Mouse (Mus musculus) stomach, postnatal 0 days (tissue): Measurements from ENCODE around the gene Smc2.

Source experiments
- CTCF ChIP-seq: IDR thresholded peaks from 2 replicates; pipeline ENCODE4 v1.5.1; 2016; ENCODE audit warnings: antibody characterized with exemption, low read depth, mild to moderate bottlenecking, moderate library complexity
- EP300 ChIP-seq: optimal IDR thresholded peaks from 2 replicates; pipeline ENCODE3; 2016; ENCODE audit warnings: antibody characterized with exemption

DNA sequence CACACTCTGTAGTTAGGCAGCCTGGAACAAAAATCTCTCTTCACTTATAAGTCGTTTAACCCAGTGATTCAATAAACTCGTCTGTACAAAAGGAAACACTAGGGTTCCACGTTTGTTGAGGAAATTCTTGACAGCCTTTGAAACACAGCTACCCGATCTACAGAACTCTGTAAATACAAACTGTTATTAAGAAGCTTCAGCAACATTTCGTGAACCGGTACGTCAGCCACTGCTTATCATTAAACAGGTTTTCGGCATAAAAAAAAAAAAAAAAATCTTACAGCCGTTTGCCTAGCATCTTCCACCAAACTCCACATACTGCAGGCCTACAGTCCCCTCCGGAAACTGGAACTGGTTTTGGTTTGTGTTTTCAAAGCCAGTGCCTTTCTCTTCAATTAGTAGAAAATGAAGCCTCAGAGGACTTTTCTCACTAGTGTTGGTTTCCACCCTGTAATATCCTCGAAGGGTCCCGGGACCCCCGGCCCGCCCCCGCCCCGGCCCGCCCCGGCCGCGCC, 615 bp upstream of the Smc2 start:
- TF ChIP-seq CTCF (no peak), EP300 (no peak)
